Mouse (Mus musculus): ENCODE measurements around the gene Ripply3.
"Not testable (repeated sequence)": the region's sequence is repeated elsewhere in the genome, so short reads cannot be mapped to it uniquely, and the experiment has no call there.

The Ripply3 gene

GRCm38 (mm10) chr16:94315215-94315614, 13.0 kb upstream of the Ripply3 start:
- DNase-seq = no peak

- DNase-seq = peak; percentile 37 to 61
Measured at GRCm38 (mm10) chr16:94317752-94318151, 10.5 kb upstream of the Ripply3 start.

- DNase-seq = no peak
Measured at GRCm38 (mm10) chr16:94320223-94320622, 8.0 kb upstream of the Ripply3 start.

- DNase-seq = no peak
Measured at GRCm38 (mm10) chr16:94323681-94324080, 4.5 kb upstream of the Ripply3 start.

GRCm38 (mm10) chr16:94326008-94326407, 2.2 kb upstream of the Ripply3 start:
- no peak for DNase-seq

GRCm38 (mm10) chr16:94328881-94329867, 954 bp downstream of the Ripply3 start:
- DNase-seq = peak; percentile 30 to 39

- peak; percentile 16 to 31 for DNase-seq
Measured at GRCm38 (mm10) chr16:94330429-94330828, 2.2 kb downstream of the Ripply3 start.

- no peak for DNase-seq
Measured at GRCm38 (mm10) chr16:94331233-94331885, 3.1 kb downstream of the Ripply3 start.

GRCm38 (mm10) chr16:94331886-94332252, 3.6 kb downstream of the Ripply3 start:
- peak; percentile 80 to 81 for DNase-seq

GRCm38 (mm10) chr16:94335656-94336055, 7.4 kb downstream of the Ripply3 start:
- peak in 1 of 2 experiments; percentile 10 for DNase-seq

GRCm38 (mm10) chr16:94339164-94340160, 11.2 kb downstream of the Ripply3 start:
- not testable (repeated sequence) for DNase-seq

- no peak for DNase-seq
Measured at GRCm38 (mm10) chr16:94345733-94346132, 17.5 kb downstream of the Ripply3 start.

- no peak for DNase-seq
Measured at GRCm38 (mm10) chr16:94347080-94347731, 19.0 kb downstream of the Ripply3 start.

- DNase-seq = no peak
Measured at GRCm38 (mm10) chr16:94348779-94349178, 20.6 kb downstream of the Ripply3 start.

GRCm38 (mm10) chr16:94349588-94350286, 21.5 kb downstream of the Ripply3 start:
- DNase-seq = peak in 1 of 2 experiments; percentile 12

- peak; percentile 17 to 51 for DNase-seq
Measured at GRCm38 (mm10) chr16:94350287-94350677, 22.1 kb downstream of the Ripply3 start.

GRCm38 (mm10) chr16:94354450-94354849, 26.2 kb downstream of the Ripply3 start:
- DNase-seq = peak; percentile 33

- no peak for DNase-seq
Measured at GRCm38 (mm10) chr16:94356046-94356445, 27.8 kb downstream of the Ripply3 start.

GRCm38 (mm10) chr16:94356776-94357494, 28.7 kb downstream of the Ripply3 start:
- no peak for DNase-seq

GRCm38 (mm10) chr16:94358091-94358490, 29.9 kb downstream of the Ripply3 start:
- DNase-seq = no peak
